In the genomic region with DNA sequence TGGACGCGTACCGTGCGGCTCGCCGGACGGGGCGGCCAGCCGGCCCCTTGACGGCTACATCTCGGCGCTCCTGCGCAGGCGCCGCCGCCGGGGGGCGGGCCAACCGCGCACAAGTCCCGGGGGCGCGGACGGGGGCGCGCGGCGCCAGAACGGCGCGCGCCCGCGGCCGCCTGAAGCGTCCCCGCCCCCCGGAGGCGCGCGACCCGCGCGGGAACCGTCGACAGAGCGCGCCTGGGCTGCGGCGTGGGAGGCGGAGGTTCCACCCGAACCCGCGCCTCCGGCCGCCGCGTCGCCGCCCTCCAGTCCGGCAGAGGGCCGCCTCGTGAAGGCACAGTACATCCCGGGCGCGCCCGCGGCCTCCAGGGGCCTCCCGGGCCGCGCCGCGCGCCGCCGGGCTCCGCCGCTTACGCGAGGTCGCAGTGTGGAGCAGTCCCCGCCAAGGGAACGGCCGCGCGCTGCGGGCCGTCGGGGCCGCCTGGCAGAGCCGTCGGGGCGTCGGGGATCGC, we compare ENCODE assay signal across 11 mouse cellular contexts. TPM values are rescaled to one million over a fixed set of nuclear protein-coding genes. Genes with fewer than 3 reads are reported as not detected.
DNase-seq lines count a peak whose midpoint lies in the region; ATAC-seq and TF ChIP-seq lines count a peak whose summit lies in the region.
"Had no signal": no experiment of that assay in that cellular context is flagged by ENCODE, and none has a peak within 500 bp of the region (broad histone marks: within the 10 kb centered on the region; RNA-seq: fewer than 3 reads in every experiment).

No protein-coding gene starts in this region.

- H3K27ac ChIP-seq in heart, embryonic 14.5 days (replicated peaks in 1 of 2; ENCODE audit: control insufficient read depth in 1 of 2, insufficient read depth in 1 of 2, low read depth in 2 of 2, low read length in 2 of 2): no peak overlapping the region
- H3K27ac ChIP-seq in hindbrain, embryonic 12.5 days: no peak overlapping the region
- H3K27ac ChIP-seq in midbrain, embryonic 12.5 days (replicated peaks): no peak overlapping the region
- no peak overlapping the region for H3K27ac ChIP-seq in left cerebral cortex, adult 2 months
- H3K27ac ChIP-seq: macrophage had no signal

- no peak for DNase-seq in heart, postnatal 4 days
- peak; percentile 87 for DNase-seq in ZHBTc4 (ENCODE audit: low read depth, low spot score)
- no peak for DNase-seq in spleen, postnatal 4 days (ENCODE audit: low spot score in 2 of 2)
- DNase-seq in spleen, adult 18-20 months: no peak
- DNase-seq in left cerebral cortex, adult 2 months (ENCODE audit: extremely low spot score in 1 of 2, low spot score in 2 of 2): no peak

- H3K9me3 ChIP-seq in heart, embryonic 14.5 days (ENCODE audit: control insufficient read depth, low read length): peaks cover 18% of the 10 kb centered on the region
- peaks cover 8% of the 10 kb centered on the region for H3K9me3 ChIP-seq in hindbrain, embryonic 12.5 days (replicated peaks)
- peaks cover 9% of the 10 kb centered on the region for H3K9me3 ChIP-seq in midbrain, embryonic 12.5 days

- no peak for TF ChIP-seq CTCF in left cerebral cortex, adult 2 months (IDR thresholded peaks at IDR 0.05)

- no peaks in the 10 kb centered on the region for H3K27me3 ChIP-seq in heart, embryonic 14.5 days (ENCODE audit: control insufficient read depth, insufficient read depth, low read length)
- H3K27me3 ChIP-seq in hindbrain, embryonic 12.5 days: peaks cover 60% of the 10 kb centered on the region
- H3K27me3 ChIP-seq in midbrain, embryonic 12.5 days: peaks cover 79% of the 10 kb centered on the region
- H3K27me3 ChIP-seq: CH12.LX had no signal

- ATAC-seq in heart, embryonic 14.5 days (ENCODE audit: insufficient number of reproducible peaks, insufficient read depth, low FRiP score, low read depth): no peak
- ATAC-seq in hindbrain, embryonic 12.5 days (ENCODE audit: low FRiP score): peak; percentile 57
- ATAC-seq in midbrain, embryonic 12.5 days (ENCODE audit: low FRiP score, low read depth): peak; percentile 61

- WGBS in heart, embryonic 14.5 days: 18% methylated on average over 93 of the region's 95 CpGs
- 9% methylated on average over 65 of the region's 95 CpGs for WGBS in hindbrain, embryonic 12.5 days
- WGBS in midbrain, embryonic 12.5 days: 11% methylated on average over 76 of the region's 95 CpGs

- H3K4me2 ChIP-seq in heart, embryonic 14.5 days (ENCODE audit: low read length): peak overlapping the region; percentile 46
- peak overlapping the region; percentile 35 for H3K4me2 ChIP-seq in hindbrain, embryonic 12.5 days (replicated peaks)
- peak overlapping the region; percentile 37 for H3K4me2 ChIP-seq in midbrain, embryonic 12.5 days (replicated peaks)

- peak overlapping the region; percentile 11 to 28 for H3K4me3 ChIP-seq in heart, embryonic 14.5 days (ENCODE audit: control insufficient read depth in 1 of 2, insufficient read depth in 1 of 2, low read depth in 1 of 2, low read length in 2 of 2)
- H3K4me3 ChIP-seq in hindbrain, embryonic 12.5 days: peak overlapping the region; percentile 26
- peak overlapping the region; percentile 32 for H3K4me3 ChIP-seq in midbrain, embryonic 12.5 days
- H3K4me3 ChIP-seq in left cerebral cortex, adult 2 months: no peak overlapping the region

- peaks cover 78% of the 10 kb centered on the region for H3K36me3 ChIP-seq in heart, embryonic 14.5 days (ENCODE audit: control insufficient read depth, insufficient read depth, low read length)
- peaks cover 49% of the 10 kb centered on the region for H3K36me3 ChIP-seq in hindbrain, embryonic 12.5 days
- H3K36me3 ChIP-seq in midbrain, embryonic 12.5 days: peaks cover 38% of the 10 kb centered on the region

- H3K4me1 ChIP-seq in heart, embryonic 14.5 days (ENCODE audit: control insufficient read depth in 2 of 2, insufficient read depth in 2 of 2, low read length in 2 of 2): peaks cover 17 to 28% of the 10 kb centered on the region in 2 experiments
- peaks cover 8% of the 10 kb centered on the region for H3K4me1 ChIP-seq in hindbrain, embryonic 12.5 days
- peaks cover 4% of the 10 kb centered on the region for H3K4me1 ChIP-seq in midbrain, embryonic 12.5 days

- intact Hi-C loops in left cerebral cortex, adult 2 months (cut with DNase I): loop anchor here (10.0 kb wide), 1 partner anchor 141 kb away; no protein-coding TSS in a partner anchor

- peak overlapping the region; percentile 46 for H3K9ac ChIP-seq in heart, embryonic 14.5 days (ENCODE audit: low read length)
- no peak overlapping the region for H3K9ac ChIP-seq in hindbrain, embryonic 12.5 days
- no peak overlapping the region; the same call in 1 of the 2 replicates for H3K9ac ChIP-seq in midbrain, embryonic 12.5 days (replicated peaks)

RNA-seq across cellular contexts. Expression of gene Gng8, which starts 6.3 kb away (rescaled TPM):
- 4.2 and 6.9 TPM in 2 replicates for polyA plus RNA-seq in heart, embryonic 14.5 days (2014; fragmentation: Nextera tagmentation; extraction: Ambion mirVana)
- total RNA-seq in heart, postnatal 4 days (2021): 1 to 10 TPM; 1.4 to 1.8 TPM
- 12.1 and 13.6 TPM in 2 replicates for polyA plus RNA-seq in hindbrain, embryonic 12.5 days (2016; fragmentation: Nextera tagmentation; extraction: Ambion mirVana)
- polyA plus RNA-seq in midbrain, embryonic 12.5 days (2016; fragmentation: Nextera tagmentation; extraction: Ambion mirVana): 12.1 and 26.0 TPM in 2 replicates
- total RNA-seq in left cerebral cortex, adult 2 months (2021): 1 to 10 TPM; 1.8 to 2.7 TPM
- total RNA-seq: common myeloid progenitor, adult 5-6 weeks had no signal
- polyA plus RNA-seq: macrophage had no signal

RNA-seq across cellular contexts. Expression of gene Dact3, which starts 10.2 kb away (rescaled TPM):
- polyA plus RNA-seq in heart, embryonic 14.5 days (2014; fragmentation: Nextera tagmentation; extraction: Ambion mirVana): 13.2 and 13.8 TPM in 2 replicates
- 10 to 100 TPM; 45.2 to 48.6 TPM for total RNA-seq in heart, postnatal 4 days (2021)
- polyA plus RNA-seq in hindbrain, embryonic 12.5 days (2016; fragmentation: Nextera tagmentation; extraction: Ambion mirVana): 9.0 and 10.4 TPM in 2 replicates
- polyA plus RNA-seq in midbrain, embryonic 12.5 days (2016; fragmentation: Nextera tagmentation; extraction: Ambion mirVana): 4.7 and 6.2 TPM in 2 replicates
- 100 to 1,000 TPM; 188 to 196 TPM for total RNA-seq in left cerebral cortex, adult 2 months (2021)

RNA-seq across cellular contexts. Expression of gene Ptgir, which starts 21.0 kb away (rescaled TPM):
- 0.38 and 0.57 TPM in 2 replicates for polyA plus RNA-seq in heart, embryonic 14.5 days (2014; fragmentation: Nextera tagmentation; extraction: Ambion mirVana)
- 1 to 10 TPM; 1.9 to 2.7 TPM for total RNA-seq in heart, postnatal 4 days (2021)
- 1.6 and 2.1 TPM in 2 replicates for polyA plus RNA-seq in hindbrain, embryonic 12.5 days (2016; fragmentation: Nextera tagmentation; extraction: Ambion mirVana)
- 1.1 and 1.2 TPM in 2 replicates for polyA plus RNA-seq in midbrain, embryonic 12.5 days (2016; fragmentation: Nextera tagmentation; extraction: Ambion mirVana)
- under 1 TPM; 0.11 to 0.21 TPM for total RNA-seq in left cerebral cortex, adult 2 months (2021)

RNA-seq across cellular contexts. Expression of gene Calm3, which starts 38.6 kb away (rescaled TPM):
- polyA plus RNA-seq in heart, embryonic 14.5 days (2014; fragmentation: Nextera tagmentation; extraction: Ambion mirVana): 119 and 152 TPM in 2 replicates
- 100 to 1,000 TPM; 309 to 310 TPM for total RNA-seq in heart, postnatal 4 days (2021)
- 185 and 210 TPM in 2 replicates for polyA plus RNA-seq in hindbrain, embryonic 12.5 days (2016; fragmentation: Nextera tagmentation; extraction: Ambion mirVana)
- polyA plus RNA-seq in midbrain, embryonic 12.5 days (2016; fragmentation: Nextera tagmentation; extraction: Ambion mirVana): 223 and 224 TPM in 2 replicates
- 1,000 to 10,000 TPM; 1,732 to 1,834 TPM for total RNA-seq in left cerebral cortex, adult 2 months (2021)

RNA-seq across cellular contexts. Expression of gene Prkd2, which starts 42.6 kb away (rescaled TPM):
- 11.2 and 12.5 TPM in 2 replicates for polyA plus RNA-seq in heart, embryonic 14.5 days (2014; fragmentation: Nextera tagmentation; extraction: Ambion mirVana)
- total RNA-seq in heart, postnatal 4 days (2021): 10 to 100 TPM; 23.0 to 23.4 TPM
- polyA plus RNA-seq in hindbrain, embryonic 12.5 days (2016; fragmentation: Nextera tagmentation; extraction: Ambion mirVana): 8.8 and 9.3 TPM in 2 replicates
- polyA plus RNA-seq in midbrain, embryonic 12.5 days (2016; fragmentation: Nextera tagmentation; extraction: Ambion mirVana): 10.2 and 12.0 TPM in 2 replicates
- 10 to 100 TPM in 1 of 2 experiments, 1 to 10 TPM in 1; 6.3 to 12.0 TPM for total RNA-seq in left cerebral cortex, adult 2 months (2021)
